Mouse (Mus musculus) spleen, adult 2 months (tissue): Measurements from ENCODE around the gene Dnajb12.

Source experiments
- CTCF ChIP-seq: fragments of 200-500 bp; IDR thresholded peaks from 2 replicates; pipeline ENCODE4 v1.5.1; 2011; ENCODE audit warnings: mild to moderate bottlenecking, inconsistent platforms; ENCODE audit not compliant: insufficient read depth, insufficient read length, insufficient replicate concordance; ENCODE audit errors: extremely low read depth
- POLR2A ChIP-seq: fragments of 200-500 bp; IDR thresholded peaks from 2 replicates; pipeline ENCODE4 v1.6.1; 2011; ENCODE audit warnings: low read depth, low read length, inconsistent platforms

DNA sequence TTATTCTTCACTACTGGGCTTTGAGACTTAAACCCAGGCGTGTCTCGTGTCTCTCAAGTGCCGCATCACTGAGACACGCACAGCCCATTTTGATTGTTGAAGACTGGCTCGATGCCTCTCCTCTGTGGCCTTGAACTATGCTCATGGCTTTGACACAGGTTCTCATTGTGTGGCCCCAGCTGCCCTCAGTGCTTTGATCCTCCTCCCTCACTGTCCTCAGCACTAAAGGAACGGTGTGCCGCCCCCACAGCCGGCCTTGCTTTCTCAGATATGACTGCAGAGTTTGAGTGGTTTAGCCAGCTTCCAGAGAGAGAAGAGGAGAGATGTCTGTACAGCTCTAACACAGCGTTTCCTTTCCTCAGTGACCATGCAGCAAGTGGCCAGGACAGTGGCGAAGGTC, 18.2 kb upstream of the Dnajb12 start:
- TF ChIP-seq POLR2A (no peak), CTCF (no peak)
